Mouse (Mus musculus): ENCODE data around the gene Mroh3.

- TF ChIP-seq CTCF (IDR thresholded peaks at IDR 0.05) (no peak), POLR2A (IDR thresholded peaks at IDR 0.05; ENCODE audit: insufficient read depth, low read depth, low read length) (no peak), EP300 (IDR thresholded peaks at IDR 0.05; ENCODE audit: insufficient read depth, low read depth, low read length) (no peak)
Measured at GRCm38 (mm10) chr1:136160297-136160696, 52.3 kb downstream of the Mroh3 start.

Measured in heart, adult 2 months (tissue).